Mouse (Mus musculus): ENCODE results near the gene Hoxd9.

The Hoxd9 gene

GRCm38 (mm10) chr2:74668370-74669229, 28.9 kb upstream of the Hoxd9 start:
- DNase-seq (ENCODE audit: low spot score), result no peak

- DNase-seq (ENCODE audit: low spot score), result no peak
Observed at GRCm38 (mm10) chr2:74669230-74669578, 28.3 kb upstream of the Hoxd9 start.

GRCm38 (mm10) chr2:74669650-74670235, 27.8 kb upstream of the Hoxd9 start:
- no peak for DNase-seq (ENCODE audit: low spot score)

- no peak for DNase-seq (ENCODE audit: low spot score)
Observed at GRCm38 (mm10) chr2:74670632-74671188, 26.8 kb upstream of the Hoxd9 start.

- DNase-seq (ENCODE audit: low spot score), result no peak
Observed at GRCm38 (mm10) chr2:74671847-74672246, 25.7 kb upstream of the Hoxd9 start.

- no peak for DNase-seq (ENCODE audit: low spot score)
Observed at GRCm38 (mm10) chr2:74672481-74673362, 24.8 kb upstream of the Hoxd9 start.

GRCm38 (mm10) chr2:74673835-74674425, 23.6 kb upstream of the Hoxd9 start:
- no peak for DNase-seq (ENCODE audit: low spot score)

GRCm38 (mm10) chr2:74674881-74675665, 22.5 kb upstream of the Hoxd9 start, which contains the start of gene Hoxd12:
TSS of gene Hoxd12 (plus strand) at chr2:74675013.
- DNase-seq (ENCODE audit: low spot score), result no peak

GRCm38 (mm10) chr2:74675666-74676282, 21.8 kb upstream of the Hoxd9 start:
- DNase-seq (ENCODE audit: low spot score), result no peak

- no peak for DNase-seq (ENCODE audit: low spot score)
Observed at GRCm38 (mm10) chr2:74676376-74677052, 21.0 kb upstream of the Hoxd9 start.

- no peak for DNase-seq (ENCODE audit: low spot score)
Observed at GRCm38 (mm10) chr2:74677106-74677505, 20.4 kb upstream of the Hoxd9 start.

GRCm38 (mm10) chr2:74678891-74679595, 18.5 kb upstream of the Hoxd9 start, which contains the start of gene Hoxd11:
TSS of gene Hoxd11 (plus strand) at chr2:74679557.
- DNase-seq (ENCODE audit: low spot score), result no peak

- DNase-seq (ENCODE audit: low spot score), result no peak
Observed at GRCm38 (mm10) chr2:74679596-74679971, 17.9 kb upstream of the Hoxd9 start.

GRCm38 (mm10) chr2:74679980-74680379, 17.5 kb upstream of the Hoxd9 start:
- no peak for DNase-seq (ENCODE audit: low spot score)

GRCm38 (mm10) chr2:74680561-74681398, 16.7 kb upstream of the Hoxd9 start:
- DNase-seq (ENCODE audit: low spot score), result no peak

- DNase-seq (ENCODE audit: low spot score), result no peak
Observed at GRCm38 (mm10) chr2:74681594-74682531, 15.7 kb upstream of the Hoxd9 start.

GRCm38 (mm10) chr2:74682796-74683195, 14.7 kb upstream of the Hoxd9 start:
- no peak for DNase-seq (ENCODE audit: low spot score)
